Comparison of ENCODE assay signal across 25 mouse cellular contexts in genomic region chr3:121680187-121680586, GRCm38 (mm10). TPM values are rescaled to one million over a fixed set of nuclear protein-coding genes. Genes with fewer than 3 reads are reported as not detected.
DNase-seq lines count a peak whose midpoint lies in the region; ATAC-seq lines count a peak whose summit lies in the region.
"Had no signal": no experiment of that assay in that cellular context is flagged by ENCODE, and none has a peak within 500 bp of the region (broad histone marks: within the 10 kb centered on the region; RNA-seq: fewer than 3 reads in every experiment).

No protein-coding gene starts in this region.

- H3K4me3 ChIP-seq in liver, embryonic 16.5 days (ENCODE audit: low read depth, low read length) = no peak overlapping the region
- H3K4me3 ChIP-seq in midbrain, embryonic 10.5 days = no peak overlapping the region
- no peak overlapping the region for H3K4me3 ChIP-seq in midbrain, embryonic 14.5 days (replicated peaks; ENCODE audit: low read depth, low read length)
- H3K4me3 ChIP-seq: embryonic facial prominence, embryonic 12.5 days; forebrain, embryonic 15.5 days; heart, adult 2 months; heart, embryonic 15.5 days; hindbrain, embryonic 10.5 days had no signal

- H3K36me3 ChIP-seq in liver, embryonic 16.5 days (ENCODE audit: control insufficient read depth, insufficient read depth) = no peaks in the 10 kb centered on the region
- no peaks in the 10 kb centered on the region for H3K36me3 ChIP-seq in midbrain, embryonic 10.5 days
- no peaks in the 10 kb centered on the region for H3K36me3 ChIP-seq in midbrain, embryonic 14.5 days (ENCODE audit: control insufficient read depth, insufficient read depth, low read length)
- H3K36me3 ChIP-seq: embryonic facial prominence, embryonic 12.5 days; forebrain, embryonic 15.5 days; heart, embryonic 15.5 days; hindbrain, embryonic 10.5 days had no signal

- no peak overlapping the region for H3K4me2 ChIP-seq in liver, embryonic 16.5 days (ENCODE audit: low read depth, low read length)
- no peak overlapping the region for H3K4me2 ChIP-seq in midbrain, embryonic 14.5 days (ENCODE audit: low read length)
- H3K4me2 ChIP-seq: embryonic facial prominence, embryonic 12.5 days; forebrain, embryonic 15.5 days; heart, embryonic 11.5 days; heart, embryonic 15.5 days; hindbrain, embryonic 14.5 days had no signal

- WGBS in liver, embryonic 16.5 days (ENCODE audit: insufficient replicate concordance) = 25% methylated on average over 3 of the region's 3 CpGs
- WGBS in midbrain, embryonic 10.5 days = 84% methylated on average over 3 of the region's 3 CpGs
- 87% methylated on average over 3 of the region's 3 CpGs for WGBS in midbrain, embryonic 14.5 days

- no peak overlapping the region for H3K27ac ChIP-seq in liver, embryonic 16.5 days (ENCODE audit: low read length)
- H3K27ac ChIP-seq in midbrain, embryonic 10.5 days (replicated peaks) = 0 out of 2 replicates have a peak overlapping the region, but pooled peaks have one; percentile 17
- no peak overlapping the region for H3K27ac ChIP-seq in midbrain, embryonic 14.5 days (replicated peaks; ENCODE audit: low read depth, low read length)
- H3K27ac ChIP-seq: embryonic facial prominence, embryonic 12.5 days; forebrain, embryonic 15.5 days; heart, adult 2 months; heart, embryonic 15.5 days; hindbrain, embryonic 14.5 days had no signal

- peak; percentile 60 for ATAC-seq in liver, embryonic 16.5 days (ENCODE audit: low read depth)
- no peak for ATAC-seq in midbrain, embryonic 14.5 days (ENCODE audit: low FRiP score, low TSS enrichment)
- ATAC-seq in megakaryocyte progenitor cell, adult 5-6 weeks (replicated peaks; ENCODE audit: poor library complexity) = peak; percentile 57
- ATAC-seq in CD4-positive, CD25-positive, alpha-beta regulatory T cell, adult 4 months = no peak
- ATAC-seq: forebrain, embryonic 15.5 days had no signal

- no peak for DNase-seq in liver
- DNase-seq in midbrain, embryonic 10.5 days (ENCODE audit: low spot score) = no peak
- no peak for DNase-seq in midbrain, embryonic 14.5 days
- DNase-seq in cerebellum, postnatal 4 days (ENCODE audit: low spot score in 2 of 2) = no peak
- DNase-seq: adrenal gland, adult 2 months; adrenal gland, postnatal 25 days; cerebellum, adult 2 months; cerebellum, postnatal 10 days; embryo, embryonic 11 days; gastrocnemius, postnatal 10 days; heart, adult 2 months had no signal

- H3K9ac ChIP-seq in liver, embryonic 16.5 days (ENCODE audit: low read depth, low read length) = no peak overlapping the region
- no peak overlapping the region for H3K9ac ChIP-seq in midbrain, embryonic 14.5 days (replicated peaks; ENCODE audit: low read length)
- H3K9ac ChIP-seq: embryonic facial prominence, embryonic 12.5 days; forebrain, embryonic 15.5 days; heart, embryonic 15.5 days; hindbrain, embryonic 14.5 days had no signal

- no peaks in the 10 kb centered on the region for H3K27me3 ChIP-seq in liver, embryonic 16.5 days (ENCODE audit: control insufficient read depth, insufficient read depth, low read depth, low read length)
- peaks cover 7% of the 10 kb centered on the region for H3K27me3 ChIP-seq in midbrain, embryonic 10.5 days (ENCODE audit: low read depth, poor library complexity, severe bottlenecking)
- no peaks in the 10 kb centered on the region for H3K27me3 ChIP-seq in midbrain, embryonic 14.5 days (ENCODE audit: control insufficient read depth, insufficient read depth, low read length)
- H3K27me3 ChIP-seq: embryonic facial prominence, embryonic 12.5 days; forebrain, embryonic 15.5 days; heart, embryonic 15.5 days had no signal

- no peaks in the 10 kb centered on the region; the same call in 1 of the 2 replicates for H3K4me1 ChIP-seq in liver, embryonic 16.5 days (ENCODE audit: control insufficient read depth, low read depth, low read length)
- H3K4me1 ChIP-seq in midbrain, embryonic 10.5 days = peaks cover 23% of the 10 kb centered on the region
- peaks cover 4% of the 10 kb centered on the region; the same call in 1 of the 2 replicates for H3K4me1 ChIP-seq in midbrain, embryonic 14.5 days (ENCODE audit: control insufficient read depth, insufficient read depth, low read length)
- H3K4me1 ChIP-seq: forebrain, embryonic 15.5 days had no signal

- no peaks in the 10 kb centered on the region for H3K9me3 ChIP-seq in liver, embryonic 16.5 days (replicated peaks; ENCODE audit: control insufficient read depth, low read length)
- no peaks in the 10 kb centered on the region for H3K9me3 ChIP-seq in midbrain, embryonic 10.5 days (replicated peaks)
- no peaks in the 10 kb centered on the region for H3K9me3 ChIP-seq in midbrain, embryonic 14.5 days (ENCODE audit: control insufficient read depth, low read length)
- H3K9me3 ChIP-seq: embryonic facial prominence, embryonic 12.5 days; forebrain, embryonic 15.5 days; heart, embryonic 15.5 days; hindbrain, embryonic 10.5 days had no signal

RNA-seq across cellular contexts. Expression of gene 4930432M17Rik, which starts 9.6 kb away (rescaled TPM):
- polyA plus RNA-seq in liver, embryonic 16.5 days (2015; fragmentation: Nextera tagmentation; extraction: Ambion mirVana) = not detected in 2 replicates
- not detected in 2 replicates for polyA plus RNA-seq in midbrain, embryonic 10.5 days (2016; fragmentation: Nextera tagmentation; extraction: Ambion mirVana)
- polyA plus RNA-seq in midbrain, embryonic 14.5 days (2014; fragmentation: Nextera tagmentation; extraction: Ambion mirVana) = not detected in 2 replicates
- not detected in 2 replicates for total RNA-seq in megakaryocyte progenitor cell, adult 5-6 weeks (2015)
- not detected in 2 replicates for total RNA-seq in megakaryocyte progenitor cell, adult 5-6 weeks (2017)
- polyA plus RNA-seq in CD4-positive, CD25-positive, alpha-beta regulatory T cell, adult 4 months (2017; shearing (Covaris generic)) = not detected
- total RNA-seq: adrenal gland, adult 2 months; adrenal gland, postnatal 25 days; common myeloid progenitor, adult 5-6 weeks; ES-E14; gastrocnemius, postnatal 10 days; gastrocnemius, postnatal 4 days; heart, adult 2 months; heart, postnatal 25 days had no signal
- polyA plus RNA-seq: adrenal gland, adult 2 months; cerebellum, adult 2 months; embryonic facial prominence, embryonic 12.5 days; forebrain, embryonic 11.5 days; forebrain, embryonic 15.5 days; heart, adult 2 months; heart, embryonic 11.5 days; heart, embryonic 15.5 days; hindbrain, embryonic 10.5 days; hindbrain, embryonic 14.5 days had no signal

RNA-seq across cellular contexts. Expression of gene F3, which starts 43.1 kb away (rescaled TPM):
- 0.90 and 0.94 TPM in 2 replicates for polyA plus RNA-seq in liver, embryonic 16.5 days (2015; fragmentation: Nextera tagmentation; extraction: Ambion mirVana)
- 4.6 and 5.8 TPM in 2 replicates for polyA plus RNA-seq in midbrain, embryonic 10.5 days (2016; fragmentation: Nextera tagmentation; extraction: Ambion mirVana)
- 6.9 and 7.2 TPM in 2 replicates for polyA plus RNA-seq in midbrain, embryonic 14.5 days (2014; fragmentation: Nextera tagmentation; extraction: Ambion mirVana)
- 0.15 and 2.0 TPM in 2 replicates for total RNA-seq in megakaryocyte progenitor cell, adult 5-6 weeks (2015)
- 0.71 and 2.5 TPM in 2 replicates for total RNA-seq in megakaryocyte progenitor cell, adult 5-6 weeks (2017)
- not detected for polyA plus RNA-seq in CD4-positive, CD25-positive, alpha-beta regulatory T cell, adult 4 months (2017; shearing (Covaris generic))

Comparison
In these comparisons a context has a peak if more than half of its experiments do, and no peak if none do; other contexts are left out.
1. ATAC-seq: peak in liver, embryonic 16.5 days (single experiment) and megakaryocyte progenitor cell, adult 5-6 weeks (single experiment); none in midbrain, embryonic 14.5 days (single experiment) and CD4-positive, CD25-positive, alpha-beta regulatory T cell, adult 4 months (single experiment).